Mouse (Mus musculus): ENCODE measurements around the gene Med27. TPM values are rescaled to one million over a fixed set of nuclear protein-coding genes. Genes with fewer than 3 reads are reported as not detected.

Gene Med27
- polyA plus RNA-seq, 1 experiment from 2014 or later = 55.2 TPM

DNA sequence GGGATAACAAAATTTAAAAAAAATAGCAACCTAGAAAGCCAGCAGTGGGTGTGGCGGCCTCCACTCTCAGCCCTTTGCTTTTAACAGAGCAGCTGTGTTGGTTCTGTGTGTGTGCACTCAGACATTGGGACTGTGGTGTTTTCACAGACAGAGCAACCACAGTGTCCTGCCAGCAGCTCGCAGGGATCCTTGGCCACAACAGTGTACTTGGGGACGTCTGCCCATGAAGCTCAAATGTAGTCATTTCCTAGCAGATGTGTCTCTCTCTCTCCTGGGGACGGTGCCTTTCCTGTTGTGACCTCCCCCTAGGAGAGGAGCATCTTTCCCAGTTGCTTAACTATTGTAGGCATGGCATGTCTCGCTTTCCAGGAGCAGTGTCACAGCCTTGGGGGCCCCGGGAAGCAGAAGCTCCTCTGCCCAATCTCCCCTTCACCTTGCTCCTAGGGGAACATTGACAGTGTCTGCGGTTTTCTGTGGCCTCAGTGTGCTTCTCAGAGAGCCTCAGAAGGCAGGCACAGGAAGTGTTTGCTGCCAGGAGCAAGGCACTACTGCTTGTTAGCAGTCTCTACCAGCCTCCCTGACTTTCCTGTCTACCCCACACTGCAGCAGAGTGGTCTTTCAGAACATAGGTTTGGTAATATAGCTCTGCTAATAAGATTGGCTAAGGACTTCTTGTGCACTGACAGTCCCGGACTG lies 18.5 kb downstream of the Med27 start:
- Histone ChIP-seq H3K27me3 (ENCODE audit: low read depth, poor library complexity, severe bottlenecking) (no peaks in the 10 kb centered on the region), H3K36me3 (0 out of 2 replicates have a peak, but pooled peaks cover 3% of the 10 kb centered on the region), H3K9me3 (replicated peaks) (no peaks in the 10 kb centered on the region), H3K27ac (no peak overlapping the region), H3K4me3 (no peak overlapping the region), H3K4me1 (peaks cover 9% of the 10 kb centered on the region)
- WGBS = 88% methylated on average over 8 of the region's 8 CpGs
- DNase-seq (ENCODE audit: low spot score) = no peak

DNA sequence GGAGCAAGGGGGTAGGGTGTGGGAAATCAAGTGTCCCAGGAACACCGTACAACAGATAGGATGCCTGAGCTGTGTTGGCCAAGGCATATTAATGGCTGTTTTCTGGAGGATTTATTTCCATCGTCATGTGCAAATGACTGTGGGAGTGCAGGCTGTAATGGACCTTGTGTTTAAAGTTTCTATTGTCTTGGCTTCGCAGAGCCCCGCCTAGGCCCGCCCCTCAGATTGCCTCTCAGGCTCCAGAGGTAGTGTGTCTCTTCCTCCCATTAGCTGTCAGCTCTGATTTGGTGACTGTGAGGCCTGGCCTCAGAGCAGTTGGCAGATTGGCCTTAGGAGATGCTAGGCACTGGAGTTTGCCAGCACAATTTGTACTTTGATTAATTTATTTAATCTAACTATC lies 22.1 kb downstream of the Med27 start:
- Histone ChIP-seq H3K4me1 (peaks cover 12% of the 10 kb centered on the region), H3K9me3 (replicated peaks) (no peaks in the 10 kb centered on the region), H3K27ac (no peak overlapping the region), H3K36me3 (0 out of 2 replicates have a peak, but pooled peaks cover 3% of the 10 kb centered on the region), H3K4me3 (no peak overlapping the region), H3K27me3 (ENCODE audit: low read depth, poor library complexity, severe bottlenecking) (no peaks in the 10 kb centered on the region)
- DNase-seq (ENCODE audit: low spot score) = no peak
- 60% methylated on average over 5 of the region's 5 CpGs for WGBS

DNA sequence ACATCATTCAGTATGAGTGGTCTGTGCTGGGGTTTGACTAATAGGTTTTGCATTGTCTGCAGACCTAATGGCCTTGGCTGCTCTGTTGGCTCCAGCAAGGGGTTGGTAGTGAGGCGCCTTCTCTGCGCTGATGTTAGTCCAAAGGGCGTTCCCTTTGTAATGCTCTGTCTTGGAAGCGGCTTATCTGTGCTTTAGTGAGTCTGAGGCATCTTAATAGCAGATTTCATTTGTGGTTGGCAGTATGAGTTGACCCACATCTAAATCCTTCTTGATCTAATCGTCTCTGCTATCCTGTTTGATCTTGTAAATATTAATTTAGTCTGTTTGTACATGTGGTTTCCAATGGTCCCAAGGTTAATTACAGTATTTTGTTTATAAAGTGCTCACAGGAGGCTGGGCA lies 25.6 kb downstream of the Med27 start:
- H3K9me3 ChIP-seq (replicated peaks) = no peaks in the 10 kb centered on the region
- H3K36me3 ChIP-seq = no peaks in the 10 kb centered on the region
- H3K4me1 ChIP-seq = peaks cover 12% of the 10 kb centered on the region
- WGBS = 93% methylated on average over 5 of the region's 5 CpGs
- no peaks in the 10 kb centered on the region for H3K27me3 ChIP-seq (ENCODE audit: low read depth, poor library complexity, severe bottlenecking)
- DNase-seq (ENCODE audit: low spot score) = no peak
- no peak overlapping the region for H3K4me3 ChIP-seq
- H3K27ac ChIP-seq = no peak overlapping the region

DNA sequence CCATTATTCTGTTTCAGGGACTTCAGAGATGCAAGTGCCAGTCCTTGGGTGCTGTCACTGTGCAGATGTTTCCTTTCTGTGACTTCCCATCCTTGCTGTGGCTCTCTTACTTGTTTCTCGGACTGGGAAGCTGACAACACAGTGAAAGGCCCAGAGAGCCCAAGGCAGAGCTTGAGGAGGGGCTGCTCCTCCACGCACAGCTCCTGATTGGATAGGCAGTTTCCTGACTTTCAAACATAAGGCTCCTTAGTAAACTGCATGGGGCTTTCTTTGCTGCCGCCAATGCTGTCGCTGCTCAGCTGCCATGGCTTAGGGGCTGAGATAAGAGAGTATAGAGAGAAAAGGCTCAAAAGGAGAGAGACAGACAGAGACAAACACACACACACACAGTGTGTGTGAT lies 35.1 kb downstream of the Med27 start:
- Histone ChIP-seq H3K36me3 (0 out of 2 replicates have a peak, but pooled peaks cover 4% of the 10 kb centered on the region), H3K4me3 (no peak overlapping the region), H3K27ac (no peak overlapping the region), H3K9me3 (replicated peaks) (no peaks in the 10 kb centered on the region), H3K4me1 (peaks cover 32% of the 10 kb centered on the region), H3K27me3 (ENCODE audit: low read depth, poor library complexity, severe bottlenecking) (no peaks in the 10 kb centered on the region)
- 35% methylated on average over 4 of the region's 4 CpGs for WGBS
- no peak for DNase-seq (ENCODE audit: low spot score)

DNA sequence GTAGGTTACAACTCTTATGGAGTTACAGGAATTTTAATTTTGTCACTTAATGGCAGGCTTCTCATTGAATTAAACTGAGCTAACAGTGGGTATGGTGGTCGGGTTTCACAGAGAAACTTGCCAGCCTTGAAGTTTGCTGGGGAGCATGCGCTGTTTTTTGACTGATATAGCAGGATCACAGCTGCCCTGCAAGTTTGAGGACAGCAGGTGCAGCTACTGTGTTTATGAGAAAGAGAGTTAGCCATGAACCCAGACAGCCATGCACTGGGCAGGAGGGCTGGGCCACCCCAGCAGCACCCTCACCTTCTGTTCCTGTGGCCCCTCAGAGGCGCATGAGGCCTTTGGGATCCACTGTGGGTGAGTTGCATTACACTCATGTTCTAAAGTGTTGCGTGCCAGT lies 36.0 kb downstream of the Med27 start:
- H3K27me3 ChIP-seq (ENCODE audit: low read depth, poor library complexity, severe bottlenecking) = no peaks in the 10 kb centered on the region
- DNase-seq (ENCODE audit: low spot score) = no peak
- H3K27ac ChIP-seq = no peak overlapping the region
- H3K9me3 ChIP-seq (replicated peaks) = no peaks in the 10 kb centered on the region
- peaks cover 33% of the 10 kb centered on the region for H3K4me1 ChIP-seq
- H3K4me3 ChIP-seq = no peak overlapping the region
- H3K36me3 ChIP-seq = 0 out of 2 replicates have a peak, but pooled peaks cover 4% of the 10 kb centered on the region
- 93% methylated on average over 4 of the region's 4 CpGs for WGBS

DNA sequence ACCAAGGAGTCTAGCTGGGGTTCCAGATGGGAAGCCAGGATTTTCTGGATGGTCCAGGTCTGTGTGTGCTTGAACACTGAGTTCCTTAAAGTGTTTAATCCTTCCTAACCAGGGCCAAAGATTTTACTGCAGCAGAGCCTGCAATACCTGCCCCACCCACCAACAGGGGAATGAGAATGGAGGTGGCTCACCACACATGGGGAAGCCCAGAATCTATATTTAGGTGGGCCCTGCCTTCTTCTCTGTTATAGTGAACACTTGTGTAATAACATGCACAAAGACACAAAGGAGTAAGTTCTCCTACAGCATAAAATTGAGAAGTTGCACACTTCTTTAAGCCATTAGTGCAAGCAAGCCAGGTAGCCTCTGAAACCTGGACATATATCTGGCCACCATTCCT lies 36.5 kb downstream of the Med27 start:
- Histone ChIP-seq H3K27me3 (ENCODE audit: low read depth, poor library complexity, severe bottlenecking) (no peaks in the 10 kb centered on the region), H3K4me1 (peaks cover 37% of the 10 kb centered on the region), H3K4me3 (no peak overlapping the region), H3K9me3 (replicated peaks) (no peaks in the 10 kb centered on the region), H3K36me3 (no peaks in the 10 kb centered on the region), H3K27ac (no peak overlapping the region)
- DNase-seq (ENCODE audit: low spot score) = no peak

GRCm38 (mm10) chr2:29385405-29385804 lies 38.8 kb downstream of the Med27 start:
- no peaks in the 10 kb centered on the region for H3K27me3 ChIP-seq (ENCODE audit: low read depth, poor library complexity, severe bottlenecking)
- H3K27ac ChIP-seq = peak overlapping the region; percentile 46; the same call in 1 of the 2 replicates
- H3K36me3 ChIP-seq = no peaks in the 10 kb centered on the region
- H3K4me1 ChIP-seq = peaks cover 40% of the 10 kb centered on the region
- H3K9me3 ChIP-seq (replicated peaks) = no peaks in the 10 kb centered on the region
- WGBS = 28% methylated on average over 10 of the region's 10 CpGs
- H3K4me3 ChIP-seq = no peak overlapping the region
- DNase-seq (ENCODE audit: low spot score) = peak; percentile 37

GRCm38 (mm10) chr2:29387268-29387667 lies 40.6 kb downstream of the Med27 start:
- no peak overlapping the region for H3K4me3 ChIP-seq

GRCm38 (mm10) chr2:29388937-29389336 lies 42.3 kb downstream of the Med27 start:
- no peak for DNase-seq (ENCODE audit: low spot score)
- Histone ChIP-seq H3K4me1 (peaks cover 32% of the 10 kb centered on the region), H3K27ac (no peak overlapping the region), H3K36me3 (no peaks in the 10 kb centered on the region), H3K4me3 (no peak overlapping the region), H3K27me3 (ENCODE audit: low read depth, poor library complexity, severe bottlenecking) (no peaks in the 10 kb centered on the region), H3K9me3 (replicated peaks) (no peaks in the 10 kb centered on the region)
- WGBS = 90% methylated on average over 7 of the region's 7 CpGs

More at GRCm38 (mm10) chr2:29387268-29387667, 40.6 kb downstream of the Med27 start:
- Histone ChIP-seq H3K27ac (no peak overlapping the region), H3K4me1 (peaks cover 38% of the 10 kb centered on the region), H3K36me3 (no peaks in the 10 kb centered on the region), H3K9me3 (replicated peaks) (no peaks in the 10 kb centered on the region), H3K27me3 (ENCODE audit: low read depth, poor library complexity, severe bottlenecking) (no peaks in the 10 kb centered on the region)
- no peak for DNase-seq (ENCODE audit: low spot score)
- 90% methylated on average over 2 of the region's 2 CpGs for WGBS

GRCm38 (mm10) chr2:29391086-29391485 lies 44.5 kb downstream of the Med27 start:
- Histone ChIP-seq H3K4me1 (peaks cover 19% of the 10 kb centered on the region), H3K27ac (no peak overlapping the region), H3K9me3 (replicated peaks) (no peaks in the 10 kb centered on the region), H3K27me3 (ENCODE audit: low read depth, poor library complexity, severe bottlenecking) (no peaks in the 10 kb centered on the region), H3K36me3 (no peaks in the 10 kb centered on the region), H3K4me3 (no peak overlapping the region)
- 88% methylated on average over 4 of the region's 4 CpGs for WGBS
- no peak for DNase-seq (ENCODE audit: low spot score)

GRCm38 (mm10) chr2:29391996-29392395 lies 45.4 kb downstream of the Med27 start:
- no peak for DNase-seq (ENCODE audit: low spot score)
- no peaks in the 10 kb centered on the region for H3K9me3 ChIP-seq (replicated peaks)
- H3K27me3 ChIP-seq (ENCODE audit: low read depth, poor library complexity, severe bottlenecking) = no peaks in the 10 kb centered on the region
- H3K27ac ChIP-seq = no peak overlapping the region
- no peak overlapping the region for H3K4me3 ChIP-seq
- 79% methylated on average over 1 of the region's 1 CpGs for WGBS
- peaks cover 19% of the 10 kb centered on the region for H3K4me1 ChIP-seq
- H3K36me3 ChIP-seq = no peaks in the 10 kb centered on the region

- WGBS = 87% methylated on average over 7 of the region's 7 CpGs
- Histone ChIP-seq H3K27ac (no peak overlapping the region), H3K27me3 (ENCODE audit: low read depth, poor library complexity, severe bottlenecking) (no peaks in the 10 kb centered on the region), H3K36me3 (no peaks in the 10 kb centered on the region), H3K4me3 (no peak overlapping the region), H3K4me1 (peaks cover 36% of the 10 kb centered on the region), H3K9me3 (replicated peaks) (no peaks in the 10 kb centered on the region)
- DNase-seq (ENCODE audit: low spot score) = no peak
Measured at GRCm38 (mm10) chr2:29400234-29400633, 53.6 kb downstream of the Med27 start.

DNA sequence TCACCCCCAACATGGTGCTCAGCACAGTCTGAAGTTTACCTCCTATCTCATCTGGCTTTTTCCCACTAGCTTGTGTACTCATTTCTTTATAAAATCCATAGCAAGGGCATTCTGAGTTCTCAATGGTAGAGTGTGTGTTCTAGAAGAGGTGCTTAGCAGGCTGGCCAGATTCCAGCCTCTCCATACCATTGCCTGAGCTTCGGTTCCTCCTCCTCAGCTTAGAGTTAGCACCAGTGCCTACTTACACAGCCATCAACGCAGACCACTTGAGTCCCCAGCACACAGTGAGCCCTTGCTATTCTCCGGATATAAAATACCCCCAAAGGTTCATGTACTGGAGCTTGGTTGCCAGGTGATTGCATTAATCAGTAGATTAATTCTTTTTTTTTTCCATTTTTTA lies 54.2 kb downstream of the Med27 start:
- Histone ChIP-seq H3K27me3 (ENCODE audit: low read depth, poor library complexity, severe bottlenecking) (no peaks in the 10 kb centered on the region), H3K27ac (no peak overlapping the region), H3K4me1 (peaks cover 36% of the 10 kb centered on the region), H3K36me3 (no peaks in the 10 kb centered on the region), H3K9me3 (replicated peaks) (no peaks in the 10 kb centered on the region), H3K4me3 (no peak overlapping the region)
- DNase-seq (ENCODE audit: low spot score) = no peak
- WGBS = 94% methylated on average over 3 of the region's 3 CpGs

DNA sequence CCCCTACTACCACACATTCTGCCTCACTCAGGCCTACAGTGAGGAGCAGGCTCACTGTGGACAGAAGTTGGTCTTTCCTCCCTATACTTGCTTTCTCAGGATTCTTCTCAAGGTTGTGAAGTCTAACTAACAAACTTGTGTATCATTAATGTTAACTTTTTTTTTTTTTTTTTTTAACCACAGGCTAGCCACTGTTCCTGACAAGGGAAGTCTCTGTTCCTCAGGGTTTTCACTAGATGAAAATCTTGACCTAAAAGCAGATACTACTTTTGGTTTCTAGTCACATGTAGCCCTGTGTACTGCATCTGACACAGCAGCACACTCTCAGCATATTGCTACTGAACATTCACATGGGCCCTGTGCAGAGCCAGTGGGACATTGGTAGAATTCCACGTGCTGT lies 55.2 kb downstream of the Med27 start:
- H3K9me3 ChIP-seq (replicated peaks) = no peaks in the 10 kb centered on the region
- no peaks in the 10 kb centered on the region for H3K27me3 ChIP-seq (ENCODE audit: low read depth, poor library complexity, severe bottlenecking)
- 91% methylated on average over 1 of the region's 1 CpGs for WGBS
- peaks cover 29% of the 10 kb centered on the region for H3K4me1 ChIP-seq
- H3K4me3 ChIP-seq = no peak overlapping the region
- DNase-seq (ENCODE audit: low spot score) = no peak
- H3K27ac ChIP-seq = no peak overlapping the region
- H3K36me3 ChIP-seq = no peaks in the 10 kb centered on the region
